ENCODE assay signal across 15 mouse cellular contexts in the genomic region with DNA sequence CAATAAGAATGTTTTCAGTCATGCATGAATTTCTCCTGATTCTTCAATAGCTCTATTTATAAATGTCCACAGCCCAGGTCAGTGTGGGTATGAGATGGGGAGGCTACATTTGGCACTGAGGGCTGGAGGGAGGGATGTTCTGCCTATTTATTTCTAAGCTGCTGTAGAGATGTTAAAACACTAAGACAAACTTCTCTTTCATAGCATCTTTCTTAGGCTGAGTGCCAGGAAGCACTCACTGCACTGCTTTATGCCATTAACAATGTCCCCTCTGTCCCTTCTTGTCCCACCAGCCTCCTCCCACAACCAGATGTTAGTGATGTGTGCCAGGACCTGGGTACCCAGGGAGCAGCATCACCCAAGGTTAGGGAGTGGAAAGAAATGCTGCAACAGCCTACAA. TPM values are rescaled to one million over a fixed set of nuclear protein-coding genes. Genes with fewer than 3 reads are reported as not detected.
A peak's percentile ranks its signal among the peaks of the same experiment; 100 is the strongest.
DNase-seq lines count a peak whose midpoint lies in the region; ATAC-seq lines count a peak whose summit lies in the region.
"Had no signal": no experiment of that assay in that cellular context is flagged by ENCODE, and none has a peak within 500 bp of the region (broad histone marks: within the 10 kb centered on the region; RNA-seq: fewer than 3 reads in every experiment).

No protein-coding gene starts in this region.

- DNase-seq in cerebellum, adult 11-12 months: peak; percentile 14
- DNase-seq in cerebellum, adult 8-10 months: no peak
- DNase-seq in limb, embryonic 10.5 days (ENCODE audit: low spot score): no peak
- DNase-seq in frontal cortex, postnatal 36 days (ENCODE audit: low spot score in 2 of 2): peak; percentile 7 to 16
- peak; percentile 7 for DNase-seq in left cerebral cortex, postnatal 4 days
- DNase-seq in retina, postnatal 1 day: no peak
- DNase-seq: gastrocnemius, postnatal 14 days; kidney, postnatal 25 days; lung, postnatal 4 days; thymus, postnatal 14 days had no signal

- no peak overlapping the region for H3K27ac ChIP-seq in limb, embryonic 13.5 days
- H3K27ac ChIP-seq in limb, embryonic 10.5 days: no peak overlapping the region
- H3K27ac ChIP-seq: heart, embryonic 15.5 days; liver, embryonic 14.5 days had no signal

- no peak overlapping the region for H3K4me3 ChIP-seq in limb, embryonic 13.5 days
- H3K4me3 ChIP-seq in limb, embryonic 10.5 days: no peak overlapping the region
- H3K4me3 ChIP-seq: heart, embryonic 15.5 days; myocyte had no signal

- H3K4me2 ChIP-seq in limb, embryonic 13.5 days (replicated peaks): no peak overlapping the region
- H3K4me2 ChIP-seq: heart, embryonic 15.5 days had no signal

- H3K9me3 ChIP-seq in limb, embryonic 13.5 days: no peaks in the 10 kb centered on the region
- no peaks in the 10 kb centered on the region for H3K9me3 ChIP-seq in limb, embryonic 10.5 days (replicated peaks)
- H3K9me3 ChIP-seq: heart, embryonic 15.5 days had no signal

- no peaks in the 10 kb centered on the region for H3K4me1 ChIP-seq in limb, embryonic 13.5 days
- no peaks in the 10 kb centered on the region for H3K4me1 ChIP-seq in limb, embryonic 10.5 days
- H3K4me1 ChIP-seq: heart, embryonic 15.5 days had no signal

- ATAC-seq in limb, embryonic 13.5 days (ENCODE audit: low FRiP score, low read depth): peak; percentile 51
- ATAC-seq in megakaryocyte, adult 5-6 weeks (ENCODE audit: poor library complexity, severe bottlenecking): no peak

- no peak overlapping the region for H3K9ac ChIP-seq in limb, embryonic 13.5 days
- H3K9ac ChIP-seq: heart, embryonic 15.5 days; liver, embryonic 14.5 days had no signal

- intact Hi-C loops in left cerebral cortex, postnatal 4 days (cut with DNase I): no loop called here

- H3K36me3 ChIP-seq in limb, embryonic 13.5 days: no peaks in the 10 kb centered on the region
- no peaks in the 10 kb centered on the region for H3K36me3 ChIP-seq in limb, embryonic 10.5 days
- H3K36me3 ChIP-seq: heart, embryonic 15.5 days had no signal

- H3K27me3 ChIP-seq in limb, embryonic 13.5 days: no peaks in the 10 kb centered on the region
- H3K27me3 ChIP-seq in limb, embryonic 10.5 days (ENCODE audit: low read depth, poor library complexity, severe bottlenecking): no peaks in the 10 kb centered on the region
- H3K27me3 ChIP-seq: heart, embryonic 15.5 days had no signal

RNA-seq across cellular contexts. Expression of a gene that starts 3.6 kb away (rescaled TPM):
- polyA plus RNA-seq in limb, embryonic 13.5 days (2015; fragmentation: Nextera tagmentation; extraction: Ambion mirVana): 0.48 and 0.80 TPM in 2 replicates
- 0.04 TPM in 1 of 2 replicates, not detected in the other for polyA plus RNA-seq in limb, embryonic 10.5 days (2016; fragmentation: Nextera tagmentation; extraction: Ambion mirVana)
- total RNA-seq in left cerebral cortex, postnatal 4 days (2021): under 1 TPM; 0.58 to 0.76 TPM
- total RNA-seq in megakaryocyte, adult 5-6 weeks (2015): not detected in 2 replicates
- not detected in 2 replicates for total RNA-seq in megakaryocyte, adult 5-6 weeks (2017)
- polyA plus RNA-seq: heart, embryonic 15.5 days; myocyte had no signal

RNA-seq across cellular contexts. Expression of a gene that starts 14.8 kb away (rescaled TPM):
- polyA plus RNA-seq in limb, embryonic 13.5 days (2015; fragmentation: Nextera tagmentation; extraction: Ambion mirVana): not detected in 2 replicates
- not detected in 2 replicates for polyA plus RNA-seq in limb, embryonic 10.5 days (2016; fragmentation: Nextera tagmentation; extraction: Ambion mirVana)
- total RNA-seq in left cerebral cortex, postnatal 4 days (2021): not detected
- total RNA-seq in megakaryocyte, adult 5-6 weeks (2015): not detected in 2 replicates
- not detected in 2 replicates for total RNA-seq in megakaryocyte, adult 5-6 weeks (2017)
- total RNA-seq: gastrocnemius, postnatal 14 days had no signal
- polyA plus RNA-seq: myocyte had no signal

RNA-seq across cellular contexts. Expression of a gene that starts 45.1 kb away (rescaled TPM):
- polyA plus RNA-seq in limb, embryonic 13.5 days (2015; fragmentation: Nextera tagmentation; extraction: Ambion mirVana): not detected in 2 replicates
- polyA plus RNA-seq in limb, embryonic 10.5 days (2016; fragmentation: Nextera tagmentation; extraction: Ambion mirVana): not detected in 2 replicates
- total RNA-seq in left cerebral cortex, postnatal 4 days (2021): not detected
- not detected in 2 replicates for total RNA-seq in megakaryocyte, adult 5-6 weeks (2015)
- total RNA-seq in megakaryocyte, adult 5-6 weeks (2017): not detected in 2 replicates
- total RNA-seq: gastrocnemius, postnatal 14 days had no signal
- polyA plus RNA-seq: heart, embryonic 15.5 days had no signal

RNA-seq across cellular contexts. Expression of a gene that starts 54.6 kb away (rescaled TPM):
- polyA plus RNA-seq in limb, embryonic 13.5 days (2015; fragmentation: Nextera tagmentation; extraction: Ambion mirVana): not detected in 2 replicates
- not detected in 2 replicates for polyA plus RNA-seq in limb, embryonic 10.5 days (2016; fragmentation: Nextera tagmentation; extraction: Ambion mirVana)
- not detected for total RNA-seq in left cerebral cortex, postnatal 4 days (2021)
- not detected in 2 replicates for total RNA-seq in megakaryocyte, adult 5-6 weeks (2015)
- total RNA-seq in megakaryocyte, adult 5-6 weeks (2017): not detected in 2 replicates
- total RNA-seq: gastrocnemius, postnatal 14 days had no signal
- polyA plus RNA-seq: heart, embryonic 15.5 days; liver, embryonic 14.5 days; myocyte had no signal

RNA-seq across cellular contexts. Expression of a gene that starts 54.7 kb away (rescaled TPM):
- polyA plus RNA-seq in limb, embryonic 13.5 days (2015; fragmentation: Nextera tagmentation; extraction: Ambion mirVana): not detected in 2 replicates
- polyA plus RNA-seq in limb, embryonic 10.5 days (2016; fragmentation: Nextera tagmentation; extraction: Ambion mirVana): not detected in 2 replicates
- not detected for total RNA-seq in left cerebral cortex, postnatal 4 days (2021)
- total RNA-seq in megakaryocyte, adult 5-6 weeks (2015): not detected in 2 replicates
- not detected in 2 replicates for total RNA-seq in megakaryocyte, adult 5-6 weeks (2017)
- total RNA-seq: gastrocnemius, postnatal 14 days had no signal
- polyA plus RNA-seq: heart, embryonic 15.5 days; liver, embryonic 14.5 days; myocyte had no signal

Comparison
In these comparisons a context has a peak if more than half of its experiments do, and no peak if none do; other contexts are left out.
1. DNase-seq: peak in cerebellum, adult 11-12 months (single experiment), frontal cortex, postnatal 36 days (2 of 2) and left cerebral cortex, postnatal 4 days (single experiment); none in cerebellum, adult 8-10 months (single experiment), limb, embryonic 10.5 days (single experiment) and retina, postnatal 1 day (single experiment).